Mouse (Mus musculus): ENCODE data around the gene Dmkn. TPM values are rescaled to one million over a fixed set of nuclear protein-coding genes. Genes with fewer than 3 reads are reported as not detected.

Gene Dmkn
- polyA plus RNA-seq, 1 experiment from 2014 or later: 1.1 TPM

DNA sequence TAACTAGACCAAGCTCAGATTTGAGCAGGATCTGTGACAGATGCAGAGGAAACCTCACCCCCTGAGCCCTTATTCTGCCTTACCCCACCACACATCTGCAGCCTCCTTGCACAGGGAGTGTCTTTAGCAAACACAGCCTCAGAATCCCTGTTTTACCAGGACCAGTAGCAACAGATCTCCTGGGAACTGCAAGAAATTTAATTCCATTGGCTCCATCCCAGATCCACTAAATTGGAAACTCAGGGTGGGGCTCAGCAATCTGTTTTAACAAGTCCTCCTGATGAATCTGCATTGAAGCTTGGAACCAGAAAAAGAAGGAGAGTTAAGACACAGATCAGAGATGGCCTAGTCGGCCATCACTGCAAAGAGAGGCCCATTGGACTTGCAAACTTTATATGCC, 33.2 kb downstream of the Dmkn start:
- H3K9ac ChIP-seq (replicated peaks; ENCODE audit: low read depth, low read length): no peak overlapping the region
- no peak overlapping the region for H3K4me3 ChIP-seq (replicated peaks; ENCODE audit: low read length)
- no peak for ATAC-seq
- peaks cover 9% of the 10 kb centered on the region for H3K9me3 ChIP-seq (ENCODE audit: control insufficient read depth, low read length)
- H3K27ac ChIP-seq (ENCODE audit: low read length): no peak overlapping the region
- H3K4me2 ChIP-seq (ENCODE audit: low read length): no peak overlapping the region
- H3K27me3 ChIP-seq (replicated peaks; ENCODE audit: control insufficient read depth, insufficient read depth, low read length): no peaks in the 10 kb centered on the region
- no peaks in the 10 kb centered on the region for H3K36me3 ChIP-seq (ENCODE audit: control insufficient read depth, insufficient read depth)
- WGBS: 79% methylated on average over 1 of the region's 1 CpGs
- no peaks in the 10 kb centered on the region for H3K4me1 ChIP-seq (replicated peaks; ENCODE audit: control insufficient read depth, insufficient read depth, low read length)

DNA sequence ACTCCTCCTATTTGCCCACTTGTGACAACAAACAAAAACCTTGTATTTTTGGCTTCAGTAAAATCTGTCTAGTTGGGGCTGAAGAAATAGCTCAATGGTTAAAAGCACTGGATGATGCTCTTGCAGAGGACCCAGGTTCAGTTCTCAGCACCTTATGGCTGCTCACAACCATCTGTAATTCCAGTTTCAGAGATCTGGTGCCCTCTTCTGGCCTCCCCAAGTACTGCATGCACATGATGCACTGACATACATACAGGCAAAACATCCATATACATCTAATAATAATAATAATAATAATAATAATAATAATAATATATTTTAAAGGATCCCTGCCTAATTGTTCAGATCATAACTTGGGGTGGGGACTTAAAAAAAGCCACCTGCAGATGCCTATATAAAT, 37.1 kb downstream of the Dmkn start:
- Histone ChIP-seq H3K9me3 (ENCODE audit: control insufficient read depth, low read length) (peaks cover 9% of the 10 kb centered on the region), H3K4me3 (replicated peaks; ENCODE audit: low read length) (no peak overlapping the region), H3K4me2 (ENCODE audit: low read length) (no peak overlapping the region), H3K36me3 (ENCODE audit: control insufficient read depth, insufficient read depth) (no peaks in the 10 kb centered on the region), H3K27me3 (replicated peaks; ENCODE audit: control insufficient read depth, insufficient read depth, low read length) (no peaks in the 10 kb centered on the region), H3K4me1 (replicated peaks; ENCODE audit: control insufficient read depth, insufficient read depth, low read length) (no peaks in the 10 kb centered on the region), H3K27ac (ENCODE audit: low read length) (no peak overlapping the region), H3K9ac (replicated peaks; ENCODE audit: low read depth, low read length) (no peak overlapping the region)
- ATAC-seq: no peak

DNA sequence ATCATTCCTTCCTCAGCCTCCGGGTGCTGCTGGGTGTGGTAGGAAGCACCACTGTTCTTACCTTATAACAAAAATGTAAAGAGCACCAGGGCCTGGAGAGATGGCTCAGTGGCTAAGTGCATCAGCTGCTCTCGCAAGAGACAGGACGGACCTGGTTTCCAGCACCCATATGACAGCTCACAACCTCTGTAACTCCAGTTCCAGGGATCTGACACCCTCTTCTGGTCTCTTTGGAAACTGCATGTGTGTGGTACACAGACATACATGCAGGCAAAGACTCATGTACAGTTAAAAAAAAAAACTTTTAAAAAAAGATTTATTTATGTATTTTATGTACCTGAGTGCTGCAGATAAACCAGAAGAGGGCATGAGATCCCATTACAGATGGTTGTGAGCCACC, 39.7 kb downstream of the Dmkn start:
- Histone ChIP-seq H3K4me1 (replicated peaks; ENCODE audit: control insufficient read depth, insufficient read depth, low read length) (no peaks in the 10 kb centered on the region), H3K27ac (ENCODE audit: low read length) (no peak overlapping the region), H3K36me3 (ENCODE audit: control insufficient read depth, insufficient read depth) (no peaks in the 10 kb centered on the region), H3K4me3 (replicated peaks; ENCODE audit: low read length) (no peak overlapping the region), H3K4me2 (ENCODE audit: low read length) (no peak overlapping the region), H3K9ac (replicated peaks; ENCODE audit: low read depth, low read length) (no peak overlapping the region), H3K27me3 (replicated peaks; ENCODE audit: control insufficient read depth, insufficient read depth, low read length) (no peaks in the 10 kb centered on the region), H3K9me3 (ENCODE audit: control insufficient read depth, low read length) (peaks cover 9% of the 10 kb centered on the region)
- 96% methylated on average over 3 of the region's 3 CpGs for WGBS
- ATAC-seq: no peak

DNA sequence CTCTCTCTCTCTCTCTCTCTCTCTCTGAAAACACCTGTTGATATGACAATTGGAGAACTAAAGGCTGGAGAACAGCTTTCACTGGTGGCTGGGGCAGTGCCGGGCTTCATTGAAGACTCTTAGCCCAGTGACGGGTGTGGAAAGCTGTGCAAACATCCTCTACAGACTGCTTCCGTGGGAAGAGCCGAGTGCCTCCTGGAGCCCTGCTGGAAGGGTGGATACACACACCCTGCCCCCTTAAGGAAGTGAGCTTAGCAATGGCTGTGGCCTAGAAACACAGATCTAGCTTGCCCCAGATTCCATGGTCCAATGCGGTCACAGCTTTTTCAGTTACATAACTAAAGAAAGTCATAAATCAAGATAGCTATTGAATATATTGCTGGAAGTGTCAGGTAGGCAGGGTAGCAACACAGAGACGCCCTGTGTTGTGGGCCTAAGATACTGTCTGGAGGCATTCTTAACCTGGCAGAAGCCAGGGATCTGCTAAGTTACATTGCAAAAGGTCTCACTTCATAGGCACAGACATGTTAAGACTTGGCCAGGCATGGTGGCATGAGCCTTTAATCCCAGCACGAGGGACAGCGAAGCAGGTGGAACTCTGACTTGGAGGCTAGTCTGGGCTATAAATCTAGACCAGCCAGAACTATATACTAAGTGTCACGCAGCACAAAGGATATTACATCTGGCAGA, 40.6 kb downstream of the Dmkn start:
- no peak overlapping the region for H3K9ac ChIP-seq (replicated peaks; ENCODE audit: low read depth, low read length)
- H3K4me3 ChIP-seq (replicated peaks; ENCODE audit: low read length): no peak overlapping the region
- no peaks in the 10 kb centered on the region for H3K4me1 ChIP-seq (replicated peaks; ENCODE audit: control insufficient read depth, insufficient read depth, low read length)
- H3K9me3 ChIP-seq (ENCODE audit: control insufficient read depth, low read length): peaks cover 9% of the 10 kb centered on the region
- H3K36me3 ChIP-seq (ENCODE audit: control insufficient read depth, insufficient read depth): no peaks in the 10 kb centered on the region
- no peak overlapping the region for H3K27ac ChIP-seq (ENCODE audit: low read length)
- WGBS: 88% methylated on average over 9 of the region's 9 CpGs
- ATAC-seq: no peak
- H3K4me2 ChIP-seq (ENCODE audit: low read length): no peak overlapping the region
- H3K27me3 ChIP-seq (replicated peaks; ENCODE audit: control insufficient read depth, insufficient read depth, low read length): no peaks in the 10 kb centered on the region

DNA sequence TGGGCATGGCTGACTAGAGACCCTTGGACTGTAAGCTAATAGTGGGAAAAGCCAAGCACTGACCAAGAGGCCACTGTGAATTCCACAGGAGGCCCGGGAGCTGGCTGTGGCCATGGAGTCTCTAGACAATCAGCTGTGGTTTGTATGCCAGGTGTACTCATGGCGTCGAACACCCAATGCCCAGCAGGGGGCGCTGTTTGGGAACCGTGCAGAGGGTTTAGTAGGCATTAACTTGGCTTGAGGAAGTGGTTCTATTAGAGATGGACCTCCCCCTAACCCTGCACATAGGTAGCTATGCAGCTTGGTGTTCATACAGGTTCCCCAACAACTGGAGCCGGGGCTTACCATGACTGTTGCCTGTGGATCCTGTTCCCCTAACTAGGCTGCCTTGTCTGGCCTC, 42.4 kb downstream of the Dmkn start:
- H3K4me3 ChIP-seq (replicated peaks; ENCODE audit: low read length): no peak overlapping the region
- no peaks in the 10 kb centered on the region for H3K36me3 ChIP-seq (ENCODE audit: control insufficient read depth, insufficient read depth)
- no peak for ATAC-seq
- H3K9ac ChIP-seq (replicated peaks; ENCODE audit: low read depth, low read length): no peak overlapping the region
- no peak overlapping the region for H3K4me2 ChIP-seq (ENCODE audit: low read length)
- H3K9me3 ChIP-seq (ENCODE audit: control insufficient read depth, low read length): no peaks in the 10 kb centered on the region; the same call in 1 of the 2 replicates
- H3K4me1 ChIP-seq (replicated peaks; ENCODE audit: control insufficient read depth, insufficient read depth, low read length): no peaks in the 10 kb centered on the region
- H3K27me3 ChIP-seq (replicated peaks; ENCODE audit: control insufficient read depth, insufficient read depth, low read length): no peaks in the 10 kb centered on the region
- WGBS: 48% methylated on average over 6 of the region's 6 CpGs
- no peak overlapping the region for H3K27ac ChIP-seq (ENCODE audit: low read length)

DNA sequence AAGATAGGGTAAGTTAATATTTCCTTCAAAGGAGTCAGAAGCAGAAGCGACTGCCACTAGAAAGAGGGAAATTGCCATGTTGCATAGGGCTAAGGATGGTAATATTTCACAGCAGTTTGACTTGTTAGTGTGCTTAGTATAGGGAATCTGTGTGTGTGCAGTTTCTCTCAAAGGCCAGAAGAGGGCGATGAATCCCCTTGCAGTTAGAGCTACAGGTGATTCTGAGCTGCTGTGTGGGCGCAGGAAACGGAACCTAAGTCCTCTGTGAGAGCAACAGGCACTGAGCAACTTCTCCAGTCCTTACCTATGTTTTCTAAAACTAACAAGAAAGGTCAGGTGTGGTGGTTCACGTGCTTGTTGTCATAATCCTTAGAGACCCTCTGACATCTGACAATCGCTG, 46.8 kb downstream of the Dmkn start:
- Histone ChIP-seq H3K9ac (replicated peaks; ENCODE audit: low read depth, low read length) (no peak overlapping the region), H3K4me1 (replicated peaks; ENCODE audit: control insufficient read depth, insufficient read depth, low read length) (no peaks in the 10 kb centered on the region), H3K27ac (ENCODE audit: low read length) (no peak overlapping the region), H3K4me2 (ENCODE audit: low read length) (no peak overlapping the region), H3K27me3 (replicated peaks; ENCODE audit: control insufficient read depth, insufficient read depth, low read length) (no peaks in the 10 kb centered on the region), H3K4me3 (replicated peaks; ENCODE audit: low read length) (no peak overlapping the region), H3K36me3 (ENCODE audit: control insufficient read depth, insufficient read depth) (no peaks in the 10 kb centered on the region), H3K9me3 (ENCODE audit: control insufficient read depth, low read length) (no peaks in the 10 kb centered on the region)
- ATAC-seq: no peak
- 58% methylated on average over 6 of the region's 6 CpGs for WGBS

DNA sequence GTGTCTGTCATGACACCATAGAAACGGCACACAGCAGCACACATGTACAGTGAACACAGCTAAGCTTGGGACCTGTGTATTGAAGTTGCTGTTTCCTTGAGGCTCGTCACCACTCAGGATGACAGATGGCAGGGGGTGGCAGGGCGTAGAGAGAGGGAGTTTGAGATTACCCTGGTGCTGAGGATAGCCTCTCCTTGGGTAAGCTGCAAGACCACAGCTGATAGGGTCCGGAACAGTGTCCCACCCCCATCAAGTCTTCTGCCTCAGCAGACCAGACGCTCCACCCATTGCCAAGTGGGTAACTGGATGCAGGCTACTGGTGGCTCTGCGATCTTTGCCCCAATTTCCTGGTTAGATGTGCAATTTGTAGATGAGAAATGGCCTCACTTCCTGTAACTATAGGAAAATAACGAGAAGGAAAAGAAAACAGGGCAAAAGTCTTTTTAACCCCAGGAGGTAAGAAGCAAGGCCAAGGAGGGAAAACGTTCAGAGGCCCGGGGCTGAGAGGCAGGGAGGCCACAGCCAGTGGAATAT, 48.3 kb downstream of the Dmkn start:
- H3K36me3 ChIP-seq (ENCODE audit: control insufficient read depth, insufficient read depth): no peaks in the 10 kb centered on the region
- no peaks in the 10 kb centered on the region for H3K9me3 ChIP-seq (ENCODE audit: control insufficient read depth, low read length)
- H3K4me3 ChIP-seq (replicated peaks; ENCODE audit: low read length): no peak overlapping the region
- H3K27me3 ChIP-seq (replicated peaks; ENCODE audit: control insufficient read depth, insufficient read depth, low read length): no peaks in the 10 kb centered on the region
- ATAC-seq: no peak
- WGBS: 75% methylated on average over 9 of the region's 9 CpGs
- H3K4me2 ChIP-seq (ENCODE audit: low read length): no peak overlapping the region
- no peak overlapping the region for H3K9ac ChIP-seq (replicated peaks; ENCODE audit: low read depth, low read length)
- no peaks in the 10 kb centered on the region for H3K4me1 ChIP-seq (replicated peaks; ENCODE audit: control insufficient read depth, insufficient read depth, low read length)
- no peak overlapping the region for H3K27ac ChIP-seq (ENCODE audit: low read length)

DNA sequence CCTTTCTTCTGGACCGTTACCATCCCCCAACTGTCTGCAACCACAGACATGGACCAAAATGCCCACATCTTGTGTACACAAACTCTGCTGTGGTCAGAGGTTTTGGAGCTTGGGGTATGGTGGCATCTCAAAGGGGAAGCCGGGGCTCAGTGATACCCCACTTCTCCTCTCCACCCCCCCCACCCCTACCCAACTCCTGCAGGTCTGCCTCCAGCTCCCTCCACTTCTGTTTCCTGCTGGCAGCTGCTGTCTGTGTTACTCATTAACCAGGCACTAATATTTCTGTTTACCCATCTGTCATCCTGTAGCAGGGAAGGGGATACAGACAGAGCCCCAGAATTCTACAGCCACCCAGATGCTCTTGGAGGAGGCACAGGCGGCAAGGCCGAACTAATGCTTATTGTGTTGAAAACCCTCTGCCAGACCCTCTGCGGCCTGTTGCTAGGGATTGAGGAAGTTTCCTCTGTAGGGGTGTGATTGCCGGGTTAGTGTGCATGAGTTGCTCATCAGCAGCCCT, 48.8 kb downstream of the Dmkn start:
- Histone ChIP-seq H3K36me3 (ENCODE audit: control insufficient read depth, insufficient read depth) (no peaks in the 10 kb centered on the region), H3K9ac (replicated peaks; ENCODE audit: low read depth, low read length) (no peak overlapping the region), H3K4me1 (replicated peaks; ENCODE audit: control insufficient read depth, insufficient read depth, low read length) (no peaks in the 10 kb centered on the region), H3K4me2 (ENCODE audit: low read length) (no peak overlapping the region), H3K27me3 (replicated peaks; ENCODE audit: control insufficient read depth, insufficient read depth, low read length) (no peaks in the 10 kb centered on the region), H3K27ac (ENCODE audit: low read length) (no peak overlapping the region), H3K9me3 (ENCODE audit: control insufficient read depth, low read length) (no peaks in the 10 kb centered on the region), H3K4me3 (replicated peaks; ENCODE audit: low read length) (no peak overlapping the region)
- WGBS: 61% methylated on average over 6 of the region's 6 CpGs
- no peak for ATAC-seq

DNA sequence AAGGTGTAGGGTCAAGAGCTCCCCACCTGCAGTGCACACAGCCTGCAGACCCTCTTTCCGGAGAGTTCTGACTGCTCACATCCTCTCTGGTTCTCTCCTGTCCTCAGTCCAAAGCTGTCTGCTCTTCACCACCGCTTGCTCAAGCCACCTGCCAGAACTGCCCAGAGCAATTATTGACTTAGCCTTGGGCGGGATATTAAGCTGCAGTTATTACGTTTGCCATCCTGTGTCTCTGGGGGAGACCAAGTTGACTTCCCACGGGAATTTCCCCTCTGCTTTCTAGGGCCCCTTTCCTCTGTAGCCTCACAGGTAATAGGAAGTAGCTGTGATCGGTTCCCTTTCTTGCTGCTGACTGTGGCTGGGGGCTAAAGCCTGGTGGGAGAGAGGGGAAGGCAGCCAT, 56.6 kb downstream of the Dmkn start:
- H3K9me3 ChIP-seq (ENCODE audit: control insufficient read depth, low read length): no peaks in the 10 kb centered on the region
- no peak for ATAC-seq

More for the DNA sequence above, 56.6 kb downstream of the Dmkn start:
- Histone ChIP-seq H3K4me3 (replicated peaks; ENCODE audit: low read length) (no peak overlapping the region), H3K27ac (ENCODE audit: low read length) (no peak overlapping the region), H3K4me1 (replicated peaks; ENCODE audit: control insufficient read depth, insufficient read depth, low read length) (no peaks in the 10 kb centered on the region), H3K9ac (replicated peaks; ENCODE audit: low read depth, low read length) (no peak overlapping the region), H3K27me3 (replicated peaks; ENCODE audit: control insufficient read depth, insufficient read depth, low read length) (no peaks in the 10 kb centered on the region), H3K4me2 (ENCODE audit: low read length) (no peak overlapping the region), H3K36me3 (ENCODE audit: control insufficient read depth, insufficient read depth) (no peaks in the 10 kb centered on the region)
- WGBS: 68% methylated on average over 5 of the region's 6 CpGs
